Comparison of ENCODE assay signal across 8 mouse cellular contexts in genomic region chr1:134234455-134235390, GRCm38 (mm10). TPM values are rescaled to one million over a fixed set of nuclear protein-coding genes. Genes with fewer than 3 reads are reported as not detected.
DNase-seq lines count a peak whose midpoint lies in the region; ATAC-seq lines count a peak whose summit lies in the region.

No protein-coding gene starts in this region.

- peak; percentile 96 for DNase-seq in heart, adult 11 months
- no peak for DNase-seq in heart, postnatal 25 days (ENCODE audit: low spot score)
- peak; percentile 88 for DNase-seq in cerebellum, adult 11-12 months
- peak; percentile 56 to 60 for DNase-seq in frontal cortex, postnatal 25 days (ENCODE audit: low spot score in 2 of 2)
- no peak for DNase-seq in intestine, embryonic 14.5 days (ENCODE audit: low spot score)
- DNase-seq in left cerebral cortex, postnatal 4 days, result peak; percentile 54
- DNase-seq in neural tube, embryonic 10.5 days (ENCODE audit: extremely low spot score, low spot score), result peak; percentile 36
- DNase-seq in natural killer cell, adult 2 months (ENCODE audit: low spot score in 2 of 2), result no peak

- peak overlapping the region; percentile 44 for H3K4me3 ChIP-seq in intestine, embryonic 14.5 days (ENCODE audit: low read depth, low read length)

- peak overlapping the region; percentile 95 for H3K4me2 ChIP-seq in intestine, embryonic 14.5 days (ENCODE audit: low read length)

- peaks cover 36% of the 10 kb centered on the region for H3K27me3 ChIP-seq in intestine, embryonic 14.5 days (replicated peaks; ENCODE audit: control insufficient read depth, insufficient read depth, low read length)

- intact Hi-C loops in heart, postnatal 25 days (cut with DNase I), result no loop called here
- intact Hi-C loops in left cerebral cortex, postnatal 4 days (cut with DNase I), result no loop called here

- ATAC-seq in intestine, embryonic 14.5 days (replicated peaks; ENCODE audit: low FRiP score, low TSS enrichment, low read depth), result peak; percentile 40; the same call in 1 of the 2 replicates

- H3K9ac ChIP-seq in intestine, embryonic 14.5 days (ENCODE audit: low read length), result peak overlapping the region; percentile 38

- WGBS in intestine, embryonic 14.5 days, result 1% methylated on average over 41 of the region's 41 CpGs

- peaks cover 8% of the 10 kb centered on the region for H3K4me1 ChIP-seq in intestine, embryonic 14.5 days (replicated peaks; ENCODE audit: control insufficient read depth, insufficient read depth, low read length)

- H3K36me3 ChIP-seq in intestine, embryonic 14.5 days (ENCODE audit: control insufficient read depth, insufficient read depth, low read length), result no peaks in the 10 kb centered on the region

- no peak overlapping the region for H3K27ac ChIP-seq in intestine, embryonic 14.5 days (ENCODE audit: low read depth)

- H3K9me3 ChIP-seq in intestine, embryonic 14.5 days (ENCODE audit: control insufficient read depth, low read length), result no peaks in the 10 kb centered on the region

RNA-seq across cellular contexts. Expression of gene Adora1, which starts 0.5 kb away (rescaled TPM):
- 10 to 100 TPM; 15.5 to 20.5 TPM for total RNA-seq in heart, postnatal 25 days (2021)
- polyA plus RNA-seq in intestine, embryonic 14.5 days (2014; fragmentation: Nextera tagmentation; extraction: Ambion mirVana), result 1.7 and 2.0 TPM in 2 replicates
- 10 to 100 TPM; 75.5 to 76.4 TPM for total RNA-seq in left cerebral cortex, postnatal 4 days (2021)

RNA-seq across cellular contexts. Expression of gene Mybph, which starts 41.5 kb away (rescaled TPM):
- total RNA-seq in heart, postnatal 25 days (2021), result not detected
- polyA plus RNA-seq in intestine, embryonic 14.5 days (2014; fragmentation: Nextera tagmentation; extraction: Ambion mirVana), result not detected in 2 replicates
- under 1 TPM in 1 of 2 experiments, not detected in 1; 0.18 TPM for total RNA-seq in left cerebral cortex, postnatal 4 days (2021)

RNA-seq across cellular contexts. Expression of gene Chil1, which starts 52.7 kb away (rescaled TPM):
- under 1 TPM; 0.34 to 0.92 TPM for total RNA-seq in heart, postnatal 25 days (2021)
- polyA plus RNA-seq in intestine, embryonic 14.5 days (2014; fragmentation: Nextera tagmentation; extraction: Ambion mirVana), result 0.35 and 0.49 TPM in 2 replicates
- total RNA-seq in left cerebral cortex, postnatal 4 days (2021), result 1 to 10 TPM; 1.1 to 2.0 TPM

RNA-seq across cellular contexts. Expression of gene Myog, which starts 55.1 kb away (rescaled TPM):
- total RNA-seq in heart, postnatal 25 days (2021), result not detected
- polyA plus RNA-seq in intestine, embryonic 14.5 days (2014; fragmentation: Nextera tagmentation; extraction: Ambion mirVana), result 0.16 TPM in 1 of 2 replicates, not detected in the other
- total RNA-seq in left cerebral cortex, postnatal 4 days (2021), result not detected

Comparison
In these comparisons a context has a peak if more than half of its experiments do, and no peak if none do; other contexts are left out.
1. DNase-seq: peak in heart, adult 11 months (single experiment), cerebellum, adult 11-12 months (single experiment), frontal cortex, postnatal 25 days (2 of 2), left cerebral cortex, postnatal 4 days (single experiment) and neural tube, embryonic 10.5 days (single experiment); none in heart, postnatal 25 days (single experiment), intestine, embryonic 14.5 days (single experiment) and natural killer cell, adult 2 months (0 of 2).